Mouse (Mus musculus): ENCODE results near the gene Eml4.

Gene Eml4

DNA sequence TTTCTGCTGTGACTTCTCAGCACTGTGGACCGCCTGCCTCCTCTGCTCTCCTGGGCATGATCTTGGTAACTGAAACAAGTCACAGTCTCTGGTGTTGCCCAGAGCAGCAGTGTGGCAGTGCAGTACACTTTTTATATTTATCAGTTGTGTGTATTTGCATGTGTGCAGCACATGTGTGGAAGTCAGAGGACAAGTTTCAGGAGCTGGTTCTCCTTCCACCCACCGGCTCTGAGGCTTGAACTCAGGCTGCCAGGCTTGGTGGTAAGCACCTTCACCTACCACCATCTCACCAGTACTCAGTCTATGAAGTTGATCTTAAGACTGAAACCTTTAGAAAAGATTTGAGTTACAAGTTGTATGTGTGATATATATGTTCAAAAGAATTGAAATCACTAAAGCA lies 28.6 kb downstream of the Eml4 start:
- no peak for DNase-seq (ENCODE audit: low spot score in 2 of 2)

DNA sequence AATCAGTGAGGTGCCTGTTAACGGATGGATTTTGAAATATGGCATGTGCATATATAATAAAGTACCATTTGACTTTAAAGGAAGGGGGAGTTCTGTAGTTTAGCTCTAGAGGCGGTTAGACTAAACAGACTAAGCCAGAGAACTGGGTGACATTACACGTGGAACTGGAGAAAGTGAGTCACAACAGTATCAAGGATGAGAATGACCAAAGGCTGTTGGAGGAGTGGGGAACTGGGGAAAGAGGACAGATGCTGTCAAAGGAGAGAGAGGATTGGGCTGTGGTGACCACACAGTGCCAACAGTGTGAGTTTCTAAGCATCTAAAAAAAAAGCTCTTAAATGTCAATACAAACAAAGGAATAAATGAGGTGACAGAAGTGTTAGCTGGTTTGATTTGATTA lies 29.1 kb downstream of the Eml4 start:
- no peak for DNase-seq (ENCODE audit: low spot score in 2 of 2)

DNA sequence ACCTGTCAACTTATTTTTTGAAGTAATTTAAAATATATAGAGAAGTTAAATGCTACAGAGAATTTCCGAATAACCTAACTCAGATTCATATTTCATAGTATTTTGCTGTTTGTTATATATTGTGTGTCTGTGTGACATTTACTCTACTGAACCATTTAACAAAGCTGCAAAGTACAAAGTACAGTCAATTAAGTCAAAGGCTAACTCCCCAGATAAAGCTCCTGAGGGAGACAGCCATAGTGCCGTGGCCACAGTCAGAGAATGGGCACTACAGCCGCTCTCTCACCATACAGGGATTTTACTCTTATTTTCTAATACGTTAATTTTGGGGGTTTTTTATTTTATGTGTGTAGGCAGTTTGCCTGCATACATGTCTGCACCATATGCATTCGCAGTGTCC lies 32.0 kb downstream of the Eml4 start:
- no peak for DNase-seq (ENCODE audit: low spot score in 2 of 2)

DNA sequence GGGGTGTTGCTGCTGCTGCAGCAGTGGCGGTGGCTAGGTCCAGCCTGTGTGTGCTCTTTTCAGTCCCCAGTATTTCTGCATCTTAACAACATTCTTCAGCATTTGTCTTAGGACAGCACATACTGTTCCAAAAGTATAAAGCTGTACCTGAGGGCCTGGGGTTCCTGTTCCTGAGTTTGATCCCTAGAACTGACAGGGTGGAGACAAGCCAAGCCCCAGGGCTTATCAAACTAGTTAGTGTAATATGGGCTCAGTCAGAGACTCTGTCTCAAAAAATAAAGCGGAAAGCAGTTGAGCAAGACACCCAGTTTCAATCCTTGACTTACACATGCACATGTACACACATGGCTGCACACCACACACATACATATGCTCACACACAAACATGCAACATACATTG lies 34.2 kb downstream of the Eml4 start:
- DNase-seq (ENCODE audit: low spot score in 2 of 2), result no peak

DNA sequence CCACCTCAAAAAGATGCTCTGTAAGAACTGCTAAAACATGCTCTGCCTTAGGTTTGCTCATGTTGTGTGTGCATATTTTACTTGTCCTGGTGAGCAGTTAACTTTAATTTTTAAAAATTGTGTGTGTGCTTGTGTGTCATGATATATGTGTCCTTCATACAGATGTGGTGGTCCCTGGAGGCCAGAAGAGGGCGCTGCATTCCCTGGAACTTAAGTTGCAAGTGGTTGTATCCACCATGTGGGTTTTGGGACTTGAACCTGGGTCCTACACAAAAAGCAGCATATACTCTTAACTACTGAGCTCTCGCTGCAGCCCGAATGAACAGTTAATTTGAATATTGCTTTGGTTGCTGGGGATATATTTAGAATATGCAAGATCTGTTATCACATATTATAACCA lies 36.4 kb downstream of the Eml4 start:
- peak in 1 of 2 experiments; percentile 22 for DNase-seq (ENCODE audit: low spot score in 2 of 2)

DNA sequence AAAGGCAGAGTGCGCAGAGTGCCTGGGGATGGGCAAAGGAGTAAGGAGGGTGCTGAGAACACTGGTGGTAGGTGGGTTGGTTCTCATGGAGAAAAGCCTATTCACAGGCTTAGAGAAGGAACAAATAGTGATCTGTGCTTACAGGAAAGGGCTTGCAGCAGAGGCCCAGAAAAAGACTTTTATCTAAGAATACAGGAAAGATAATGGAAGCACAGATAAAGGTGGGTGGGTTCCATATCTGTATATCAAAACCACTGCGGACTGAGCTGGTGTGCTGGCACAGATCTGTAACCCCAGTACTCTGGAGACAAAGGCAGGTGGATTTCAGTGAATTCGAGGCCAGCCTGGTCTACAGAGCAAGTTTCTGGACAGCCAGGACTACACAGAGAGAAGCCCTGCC lies 43.3 kb downstream of the Eml4 start:
- no peak for DNase-seq (ENCODE audit: low spot score in 2 of 2)

DNA sequence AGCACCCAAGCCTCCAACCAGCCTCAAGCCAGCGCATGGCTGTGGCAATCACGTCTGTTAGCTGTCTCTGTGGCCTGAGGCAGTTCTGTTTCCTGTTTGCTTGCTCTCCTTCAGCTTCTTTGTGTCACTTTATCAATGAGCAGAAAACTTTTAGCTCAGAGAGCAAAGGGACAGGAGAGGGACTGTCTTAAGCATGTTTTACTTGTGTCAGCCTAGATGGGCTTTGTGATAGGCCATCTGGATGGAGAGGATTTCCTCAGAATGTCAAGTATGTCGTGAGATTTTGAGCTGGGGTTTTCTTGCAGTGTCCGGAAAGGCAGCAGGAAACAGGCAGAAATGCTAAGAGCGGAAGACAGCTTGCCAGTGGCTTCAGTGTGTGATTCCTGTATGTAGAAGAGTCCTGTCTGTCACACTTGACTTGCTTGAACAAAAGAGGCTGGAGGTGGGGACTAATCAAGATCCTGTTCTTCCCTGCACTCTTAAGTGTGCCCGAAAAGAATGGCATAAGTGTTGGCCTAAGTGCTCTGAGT lies 46.9 kb downstream of the Eml4 start:
- peak; percentile 69 to 73 for DNase-seq (ENCODE audit: low spot score in 2 of 2)

DNA sequence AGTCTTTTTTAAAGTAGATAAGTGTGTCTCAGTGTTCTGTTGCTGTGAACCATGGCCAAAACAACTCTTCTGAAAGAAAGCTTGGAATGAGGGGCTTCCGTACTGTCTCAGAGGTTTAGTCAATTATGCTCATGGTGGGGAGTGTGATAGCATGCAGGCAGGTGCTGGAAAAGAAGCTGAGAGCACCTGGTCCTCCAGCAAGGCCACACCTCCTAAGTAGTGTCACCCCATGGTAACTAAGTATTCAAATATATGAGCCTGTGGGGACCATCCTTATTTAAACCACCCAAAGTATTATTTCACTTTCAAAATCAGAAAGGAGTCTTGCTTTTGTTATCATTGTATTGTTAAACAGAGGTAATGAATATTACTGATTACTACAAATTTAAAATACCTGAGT lies 48.0 kb downstream of the Eml4 start:
- DNase-seq (ENCODE audit: low spot score in 2 of 2), result no peak

DNA sequence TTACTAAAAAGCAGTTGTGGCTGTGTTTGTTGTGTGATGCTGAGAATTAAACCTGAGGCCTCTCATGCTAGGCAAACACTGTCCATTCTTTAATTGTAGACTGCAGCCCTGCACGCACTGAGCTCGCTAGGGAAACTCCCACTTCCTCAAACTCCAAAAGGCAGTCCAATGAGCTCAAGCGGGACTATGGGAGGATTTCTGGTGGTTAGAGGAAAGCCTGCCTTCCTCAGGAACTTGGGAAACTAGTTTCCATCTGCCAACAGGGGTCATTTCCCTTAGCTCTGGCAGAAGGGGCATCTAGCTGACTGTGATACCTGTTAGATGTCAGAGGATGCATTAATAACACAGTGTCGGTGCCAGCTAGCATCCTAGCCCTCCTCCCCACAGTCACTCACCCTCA lies 79.9 kb downstream of the Eml4 start:
- no peak for DNase-seq (ENCODE audit: low spot score in 2 of 2)

DNA sequence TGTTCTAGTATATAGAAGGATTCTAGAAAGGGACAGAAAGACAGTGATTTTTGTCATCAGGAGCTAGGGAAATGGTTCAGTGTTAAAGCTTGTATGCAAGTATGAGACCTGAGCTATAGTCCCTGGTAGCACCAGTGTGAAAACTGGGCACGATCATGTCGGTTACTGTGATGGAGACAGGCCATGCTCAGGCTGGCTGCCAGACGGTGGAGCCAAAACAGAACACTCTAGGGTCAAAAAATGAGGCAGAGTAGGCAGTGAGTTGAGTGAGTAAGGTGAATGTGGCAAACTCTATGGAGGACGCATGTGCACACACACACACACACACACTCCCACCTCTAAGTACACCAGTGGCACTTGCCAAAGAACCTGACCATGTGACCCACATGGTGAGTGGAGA lies 92.7 kb downstream of the Eml4 start:
- no peak for DNase-seq (ENCODE audit: low spot score in 2 of 2)

DNA sequence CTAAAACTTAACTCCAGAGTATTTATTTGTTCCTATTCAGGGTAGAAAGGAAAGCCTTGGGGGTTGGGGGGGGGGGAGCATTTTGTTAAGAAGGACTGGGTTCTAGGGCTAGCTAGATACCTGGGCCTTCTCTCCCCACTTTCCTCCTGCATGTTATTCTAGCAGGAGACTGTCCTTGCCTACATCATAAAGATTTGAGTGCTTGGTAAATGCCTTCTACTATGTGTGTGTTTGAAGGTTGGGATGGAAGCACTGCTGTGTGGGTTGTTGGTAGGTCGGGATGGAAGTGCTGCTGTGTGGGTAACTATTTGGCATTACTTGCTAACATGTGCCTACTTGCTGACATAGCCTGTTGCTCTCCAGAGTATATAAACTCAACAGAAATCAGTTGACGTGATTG lies 98.9 kb downstream of the Eml4 start:
- no peak for DNase-seq (ENCODE audit: low spot score in 2 of 2)

DNA sequence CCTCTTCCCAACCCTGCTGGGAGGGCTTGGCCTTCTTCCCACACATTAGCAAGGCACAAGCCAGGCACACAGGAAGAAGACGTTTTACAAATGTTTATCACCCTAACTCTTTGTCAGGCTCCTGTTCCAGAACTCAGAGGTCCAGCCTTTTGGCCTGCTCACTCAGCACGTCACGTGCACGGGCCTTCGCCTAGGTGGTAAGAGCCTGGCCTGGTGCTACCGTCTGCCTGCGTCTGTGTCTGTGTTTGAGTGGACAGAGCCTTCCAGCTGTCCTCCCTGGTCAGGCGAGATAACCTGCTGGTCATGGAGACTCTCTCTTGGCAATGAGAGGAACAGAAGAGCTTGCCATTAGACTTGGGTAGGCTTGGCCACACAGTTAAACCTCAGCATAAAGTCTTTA lies 100.6 kb downstream of the Eml4 start:
- DNase-seq (ENCODE audit: low spot score in 2 of 2), result no peak

DNA sequence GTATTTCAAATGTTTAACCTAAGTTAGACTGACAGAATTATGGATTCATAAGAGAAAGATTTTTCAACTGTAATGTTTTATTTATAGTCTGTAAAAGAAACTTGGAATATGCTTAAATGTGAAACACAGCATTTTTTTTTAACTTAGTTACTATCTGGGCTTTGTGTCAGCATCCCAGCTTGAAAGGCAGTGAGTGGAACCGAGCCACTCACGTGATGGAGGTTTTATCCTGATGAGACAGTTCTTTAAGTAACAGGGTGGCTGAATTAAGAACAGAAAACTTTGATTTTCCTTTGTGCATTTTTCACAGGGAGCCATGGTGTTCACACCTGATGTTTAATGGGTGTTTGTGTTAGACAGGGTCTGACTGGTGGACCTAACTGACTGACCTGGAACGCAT lies 101.1 kb downstream of the Eml4 start:
- no peak for DNase-seq (ENCODE audit: low spot score in 2 of 2)

DNA sequence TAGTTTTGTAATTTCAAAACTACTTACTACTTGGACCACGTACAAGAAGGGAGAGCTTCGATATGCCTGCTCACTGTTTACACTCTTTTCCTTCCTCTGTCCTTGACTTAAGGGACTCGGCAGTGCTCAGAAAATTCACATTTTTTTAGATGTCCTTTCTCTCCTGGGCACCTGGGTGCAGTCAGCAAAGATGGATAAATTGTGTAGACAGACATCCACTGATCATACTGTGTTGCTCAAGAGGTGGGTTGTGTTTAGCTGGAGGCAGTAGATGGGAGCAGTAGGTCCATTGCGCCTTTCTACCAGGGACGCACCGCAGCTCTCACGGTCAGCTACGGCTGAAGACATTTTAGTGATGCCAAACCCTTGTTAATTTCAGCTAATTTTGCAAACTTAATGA lies 101.7 kb downstream of the Eml4 start:
- no peak for DNase-seq (ENCODE audit: low spot score in 2 of 2)

DNA sequence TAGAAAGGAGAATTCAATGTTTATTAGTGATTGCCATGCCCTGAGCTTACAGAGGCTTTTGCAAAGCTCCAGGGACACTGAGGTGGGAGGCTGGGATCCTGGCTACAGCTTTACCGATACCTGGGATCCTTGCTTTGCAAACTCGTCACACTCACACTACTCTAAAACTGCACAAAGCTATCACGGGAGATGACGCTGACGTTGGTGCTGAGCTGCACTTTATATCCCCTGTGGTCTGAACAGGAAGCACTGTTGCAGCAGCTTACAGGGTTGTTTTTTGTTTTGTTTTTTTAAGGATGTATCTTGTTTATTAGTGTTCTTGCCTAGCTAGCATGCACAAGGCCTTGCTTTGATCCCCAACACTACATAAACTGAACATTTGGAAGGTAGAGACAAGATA lies 102.9 kb downstream of the Eml4 start:
- DNase-seq (ENCODE audit: low spot score in 2 of 2), result no peak

DNA sequence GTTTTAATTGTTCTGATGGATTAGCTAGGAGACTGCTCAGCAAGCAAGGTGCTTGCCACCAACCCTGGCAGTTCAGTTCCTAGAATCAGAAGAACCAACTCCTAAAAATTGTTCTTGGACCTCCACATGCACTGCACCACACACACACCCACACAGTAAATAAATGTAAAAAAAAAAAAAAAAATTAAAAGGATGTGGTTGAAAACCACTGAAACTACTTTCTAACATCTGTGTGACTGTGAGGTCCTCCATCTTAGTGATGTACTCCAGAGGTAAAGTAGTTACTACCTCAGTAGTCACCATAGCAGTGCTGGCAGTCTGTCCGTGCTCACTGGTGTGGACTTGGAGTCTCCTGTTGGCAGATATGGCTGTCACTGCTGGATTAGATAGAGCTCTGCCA lies 106.5 kb downstream of the Eml4 start:
- DNase-seq (ENCODE audit: low spot score in 2 of 2), result peak in 1 of 2 experiments; percentile 4

DNA sequence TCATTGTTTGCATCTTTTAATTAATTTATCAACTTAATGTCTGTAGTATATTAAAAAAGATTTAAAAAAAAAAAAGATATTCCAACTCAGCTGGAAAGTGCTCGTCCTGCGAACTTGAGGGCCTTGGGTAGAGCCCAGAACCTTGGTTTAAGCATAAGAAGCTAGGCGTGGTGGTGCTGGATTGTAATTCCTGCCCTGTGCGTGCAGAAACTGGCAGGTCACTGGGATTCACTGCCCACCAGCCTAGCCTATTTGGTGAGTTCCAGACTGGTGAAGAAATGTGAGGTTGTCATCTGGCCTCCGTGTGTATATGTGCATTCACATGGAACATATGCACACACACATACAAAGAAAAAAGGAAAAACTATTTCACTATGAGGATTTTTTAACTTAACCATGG lies 115.2 kb downstream of the Eml4 start:
- no peak for DNase-seq (ENCODE audit: low spot score in 2 of 2)

DNA sequence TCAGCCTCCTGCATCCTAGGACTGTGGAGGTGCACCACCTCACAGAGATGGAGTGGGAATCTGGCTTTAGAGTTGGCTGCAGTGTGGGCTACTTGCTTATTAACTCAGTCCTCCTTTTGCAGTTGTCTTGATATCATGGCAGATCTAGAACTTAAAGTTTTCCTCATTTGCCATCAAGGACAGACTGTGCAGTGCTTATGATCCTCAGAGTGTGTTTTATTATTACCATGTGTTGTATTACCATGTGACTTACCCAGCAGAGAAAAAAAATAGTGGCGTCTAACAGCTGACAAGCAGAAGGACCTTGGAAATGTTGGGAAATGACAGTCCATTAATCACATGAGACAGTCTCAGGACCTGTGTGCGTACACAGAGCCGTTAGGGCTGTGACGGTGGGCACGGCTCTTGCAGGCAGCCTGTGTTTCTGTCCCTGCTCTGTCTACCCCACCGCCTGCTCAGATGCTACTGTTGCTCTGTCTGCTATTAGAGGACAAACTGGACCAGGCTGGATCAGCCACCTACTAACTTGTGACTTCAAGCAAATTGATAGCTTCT lies 116.0 kb downstream of the Eml4 start:
- no peak for DNase-seq (ENCODE audit: low spot score in 2 of 2)

DNA sequence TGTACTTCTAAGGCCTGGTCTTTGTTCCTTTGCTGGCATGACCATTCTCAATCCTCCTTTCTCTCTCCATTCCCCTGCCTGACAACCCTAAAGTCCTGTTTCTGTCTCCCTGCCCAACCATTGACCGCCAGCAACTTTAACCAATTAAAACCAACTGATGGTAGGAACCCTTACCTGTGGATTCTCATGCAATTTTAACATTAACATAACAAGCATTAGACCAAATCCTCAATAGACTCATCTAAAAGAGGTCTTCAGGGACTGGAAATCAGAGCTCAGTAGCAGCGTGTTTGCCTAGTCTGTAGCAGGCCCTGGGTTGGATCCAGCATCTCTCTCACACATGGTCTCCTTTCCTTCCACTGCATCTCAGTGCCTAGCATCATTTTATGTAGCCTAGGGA lies 118.9 kb downstream of the Eml4 start:
- DNase-seq (ENCODE audit: low spot score in 2 of 2), result no peak

DNA sequence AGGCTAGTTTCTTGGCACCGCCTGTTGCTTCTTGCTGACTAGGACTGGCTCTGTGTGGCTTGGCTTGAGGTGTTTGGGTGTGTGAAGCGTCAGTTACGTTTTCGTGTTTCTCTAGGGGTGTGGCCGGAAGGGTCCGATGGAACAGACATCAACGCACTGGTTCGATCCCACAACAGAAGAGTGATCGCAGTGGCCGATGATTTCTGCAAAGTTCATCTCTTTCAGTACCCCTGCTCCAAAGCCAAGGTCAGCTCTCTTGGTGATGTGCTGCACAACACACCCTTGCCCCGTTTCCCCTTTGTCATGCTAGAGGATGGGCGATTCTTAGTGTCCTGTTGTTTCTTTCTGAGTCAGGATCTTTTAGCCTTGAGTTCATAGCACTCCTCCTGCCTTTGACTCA lies 126.4 kb downstream of the Eml4 start:
- no peak for DNase-seq (ENCODE audit: low spot score in 2 of 2)

DNA sequence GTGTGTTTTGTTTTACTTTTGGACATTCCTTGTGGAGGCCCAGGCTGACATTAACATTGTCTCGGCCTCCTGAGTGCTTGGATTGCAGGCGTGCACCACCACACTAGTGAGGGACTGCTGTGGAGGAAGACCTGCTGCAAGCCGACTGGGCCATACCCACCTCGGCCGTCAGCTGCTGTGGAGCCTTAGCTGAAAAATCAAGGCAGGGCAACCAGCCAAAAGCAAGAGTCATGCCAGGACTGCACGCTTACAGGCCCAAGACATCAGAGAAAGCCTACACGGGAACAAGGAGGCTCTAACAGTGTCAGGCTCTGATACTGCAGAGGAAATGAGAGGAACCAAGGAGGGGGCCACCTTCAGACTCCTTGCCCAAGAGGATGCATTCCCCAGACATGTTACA lies 130.8 kb downstream of the Eml4 start:
- no peak for DNase-seq (ENCODE audit: low spot score in 2 of 2)

DNA sequence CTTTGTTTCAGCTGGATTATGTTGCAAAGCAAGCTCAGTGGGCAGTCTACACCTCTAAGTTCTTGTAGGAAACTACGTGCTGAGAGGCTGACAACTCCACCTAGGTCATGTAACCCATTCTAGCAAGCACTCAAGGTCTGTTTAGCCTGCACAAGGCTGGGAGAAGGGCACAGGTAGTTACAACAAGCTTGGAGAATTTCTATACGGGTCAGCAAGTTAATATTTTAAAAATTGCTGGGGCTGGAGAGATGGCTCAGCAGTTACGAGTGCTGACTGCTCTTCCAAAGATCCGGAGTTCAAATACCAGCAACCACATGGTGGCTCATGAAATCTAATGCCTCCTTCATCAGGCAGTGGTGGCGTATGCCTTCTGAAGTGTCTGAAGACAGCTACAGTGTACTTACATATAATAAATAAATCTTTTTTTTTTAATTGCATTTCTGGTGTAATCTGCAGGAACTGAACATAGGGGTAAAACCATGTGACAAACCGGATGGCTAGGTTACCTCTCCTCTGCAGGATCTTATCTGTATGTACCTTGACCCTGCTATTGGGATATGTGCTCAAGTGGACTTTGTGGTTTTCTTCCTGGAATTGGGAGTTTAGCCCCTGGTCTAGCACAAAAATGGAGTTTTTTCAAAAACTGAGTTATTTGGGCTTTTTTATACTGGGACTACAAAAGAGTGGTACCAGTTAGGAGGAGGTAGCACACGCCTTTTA lies 132.2 kb downstream of the Eml4 start:
- DNase-seq (ENCODE audit: low spot score in 2 of 2), result no peak

DNA sequence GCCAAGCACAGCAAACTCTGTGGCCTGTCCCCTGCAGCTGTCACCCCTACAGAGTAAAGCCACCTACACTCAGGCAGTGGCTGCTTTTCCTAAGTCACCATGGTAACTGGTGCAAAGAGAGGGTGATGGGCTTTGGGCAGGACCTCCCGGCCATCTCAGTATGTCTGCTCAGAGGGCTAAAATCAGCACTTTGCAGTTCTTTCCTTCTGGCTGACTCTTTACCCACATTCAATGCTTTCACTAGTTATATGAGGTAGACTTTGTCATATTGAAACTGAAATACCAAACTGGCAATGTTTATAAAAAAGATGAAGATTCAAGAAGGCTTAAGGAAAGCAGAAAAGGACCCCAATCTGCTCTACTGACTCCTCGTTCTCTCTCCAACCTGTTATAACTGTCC lies 133.1 kb downstream of the Eml4 start:
- DNase-seq (ENCODE audit: low spot score in 2 of 2), result no peak

DNA sequence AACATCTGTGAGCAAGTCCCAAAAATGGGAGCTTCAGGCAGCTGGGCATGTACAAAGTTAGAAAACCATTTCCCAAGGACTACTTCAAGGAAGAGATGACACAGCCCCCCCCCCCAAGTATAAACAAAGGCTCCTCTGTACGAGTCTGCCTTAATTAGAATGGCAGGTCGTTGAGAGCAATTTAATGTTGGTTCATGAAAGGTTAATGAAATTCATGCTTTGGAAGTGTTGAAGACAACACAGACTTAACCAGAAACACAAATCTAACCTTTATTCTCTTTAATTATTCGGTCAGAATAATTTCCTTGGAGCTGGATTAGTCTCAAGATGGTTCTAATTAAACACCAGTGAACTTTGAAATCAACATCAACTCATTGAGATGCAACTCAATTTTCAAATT lies 137.0 kb downstream of the Eml4 start:
- DNase-seq (ENCODE audit: low spot score in 2 of 2), result no peak
